Mouse (Mus musculus) brain, embryonic 18.5 days (tissue): ENCODE data around the gene Fkbp11.
"Not testable (repeated sequence)": the region's sequence is repeated elsewhere in the genome, so short reads cannot be mapped to it uniquely, and the experiment has no call there.

ENCODE experiments used
- DNase-seq: peaks from one replicate; pipeline ENCODE4 v3.0.0-alpha.2; 2012; ENCODE audit warnings: low read depth, low spot score

The Fkbp11 gene

GRCm38 (mm10) chr15:98727443-98728321 is at the start of gene Fkbp11:
Gene Fkbp11 (minus strand): TSS chr15:98728198.
- DNase-seq = no peak

- DNase-seq = no peak
Measured at GRCm38 (mm10) chr15:98777762-98778161, 49.8 kb upstream of the Fkbp11 start, which contains the start of gene Wnt10b. Gene Wnt10b (minus strand): TSS chr15:98778150.

GRCm38 (mm10) chr15:98777005-98777616 is 49.1 kb upstream of the Fkbp11 start:
- no peak for DNase-seq

DNA sequence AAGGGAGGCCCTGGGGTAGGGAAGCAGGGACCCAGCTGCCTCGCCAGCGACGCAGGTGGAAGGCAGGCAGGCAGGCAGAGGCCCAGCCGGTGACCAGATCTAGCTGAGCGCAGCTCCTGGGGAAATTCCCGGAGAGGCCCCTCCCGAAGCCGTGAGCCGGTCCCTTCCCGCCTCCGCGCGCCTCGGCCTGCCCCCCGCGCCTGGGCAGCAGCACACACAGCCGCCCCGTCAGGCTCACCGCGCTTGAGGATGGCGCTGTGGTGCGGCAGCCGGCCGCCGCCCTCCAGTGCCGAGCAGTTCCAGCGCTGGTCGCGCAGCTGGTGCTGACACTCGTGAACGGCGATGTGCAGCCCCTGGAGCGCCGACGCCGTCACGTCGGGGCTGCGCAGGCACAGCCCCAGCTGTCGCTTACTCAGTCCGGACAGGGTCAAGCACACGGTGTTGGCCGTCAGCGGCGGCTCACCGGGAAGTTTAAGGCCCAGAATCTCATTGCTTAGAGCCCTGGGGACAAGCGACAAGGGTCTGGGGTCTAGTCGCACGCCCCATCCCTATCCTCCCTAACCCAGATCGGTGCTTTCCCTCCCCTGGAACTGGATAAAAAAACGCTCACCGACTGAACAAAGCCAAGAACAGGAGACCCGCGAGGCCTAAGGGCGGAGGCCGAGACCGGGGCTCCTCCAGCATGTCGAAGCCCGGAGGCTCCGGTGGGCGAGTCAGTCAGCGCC is 48.4 kb upstream of the Fkbp11 start:
- DNase-seq = no peak

DNA sequence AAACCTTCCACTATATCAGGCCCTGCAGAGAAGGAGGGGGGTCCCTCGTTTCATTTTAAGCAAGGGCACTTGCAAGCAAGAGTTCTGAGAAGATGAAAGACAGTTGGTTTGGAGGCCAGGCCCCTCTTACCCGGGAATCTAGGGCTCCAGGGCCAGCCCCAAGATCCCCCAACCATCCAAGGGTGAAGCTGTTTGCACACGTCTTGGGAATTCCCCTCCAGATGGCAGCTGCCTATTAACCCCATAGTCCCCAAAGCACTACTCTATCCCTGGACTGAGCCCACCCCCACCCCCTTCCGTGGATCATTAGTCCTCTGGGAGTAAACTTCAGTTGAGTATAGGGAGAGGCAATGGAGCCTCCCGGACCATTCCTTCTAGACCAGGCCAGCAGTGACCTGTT is 47.5 kb upstream of the Fkbp11 start:
- no peak for DNase-seq

DNA sequence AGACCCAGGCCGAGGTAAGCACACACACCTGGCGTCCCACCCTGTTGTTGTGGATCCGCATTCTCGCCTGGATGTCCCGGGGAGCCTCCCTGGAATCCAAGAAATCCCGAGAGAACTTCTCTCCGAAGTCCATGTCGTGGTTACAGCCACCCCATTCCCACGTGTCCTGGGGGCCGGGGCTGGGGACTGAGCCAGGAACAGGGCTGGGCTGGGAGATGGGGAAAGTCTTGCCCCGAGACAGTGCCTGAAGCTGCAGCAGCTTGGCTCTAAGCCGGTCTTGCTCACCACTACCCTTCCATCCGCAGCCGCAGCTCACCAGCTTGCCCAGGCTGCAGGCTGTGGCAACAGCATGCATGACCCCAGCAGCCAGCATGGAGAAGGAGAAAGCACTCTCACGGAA is 46.1 kb upstream of the Fkbp11 start:
- no peak for DNase-seq

DNA sequence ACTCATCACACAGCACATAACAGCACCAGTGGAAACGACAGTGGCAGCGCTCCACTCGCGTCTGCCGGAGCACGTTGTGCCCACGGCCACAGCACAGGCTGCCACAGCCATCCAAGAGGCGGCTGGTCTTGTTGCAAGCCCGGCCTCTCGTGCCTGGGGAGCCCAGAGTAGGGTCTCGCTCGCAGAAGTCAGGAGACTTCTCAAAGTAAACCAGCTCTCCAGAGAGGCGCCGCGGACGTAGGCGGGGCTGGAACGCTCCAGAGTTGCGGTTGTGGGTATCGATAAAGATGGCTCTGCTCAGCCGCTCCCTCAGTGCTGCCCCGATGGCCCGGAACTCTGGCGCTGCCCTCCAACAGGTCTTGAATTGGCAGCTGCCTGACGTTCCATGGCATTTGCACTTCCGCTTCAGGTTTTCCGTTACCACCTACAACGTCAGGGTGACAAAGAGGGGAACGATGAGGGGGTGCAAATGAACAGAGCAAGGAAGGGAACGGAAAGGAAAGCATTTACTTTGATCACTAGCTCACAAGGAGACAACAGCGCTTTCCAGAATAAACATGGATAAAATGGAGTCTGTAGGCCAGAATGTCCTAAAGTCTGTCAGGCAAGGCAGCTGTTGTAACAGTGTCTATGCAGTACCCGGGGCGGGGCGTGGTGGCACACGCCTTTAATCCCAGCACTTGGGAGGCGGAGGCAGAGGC is 44.7 kb upstream of the Fkbp11 start:
- DNase-seq = no peak

DNA sequence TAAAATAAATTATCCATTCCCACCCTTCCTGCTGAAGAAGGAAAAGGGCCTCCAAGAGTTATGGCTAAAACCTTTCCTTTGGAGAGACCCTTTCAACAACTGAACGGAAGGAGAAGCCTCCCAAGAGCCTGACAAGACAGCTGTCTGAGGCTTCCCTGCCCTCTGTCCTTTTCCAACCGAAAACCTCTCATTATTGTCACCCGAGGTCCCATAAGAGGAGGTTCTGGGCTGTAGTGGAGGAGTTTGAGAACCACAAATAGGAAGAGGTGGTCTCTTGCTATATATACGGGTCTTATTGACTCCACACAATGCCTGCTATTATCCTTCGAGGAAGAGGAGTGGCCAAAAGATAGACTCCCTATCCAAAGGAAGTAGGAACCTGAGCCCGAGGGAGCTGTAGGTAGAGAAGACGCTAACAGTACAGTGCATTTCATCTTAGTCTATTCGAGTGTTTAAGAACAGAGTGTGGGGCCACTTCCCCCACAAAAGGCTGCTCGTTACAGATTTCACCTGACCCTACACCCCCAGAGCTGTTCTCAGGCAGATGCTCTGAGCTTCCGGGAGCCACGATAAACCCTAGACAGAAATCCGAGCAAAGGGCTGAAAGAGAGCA is 43.9 kb upstream of the Fkbp11 start:
- DNase-seq = no peak

- DNase-seq = no peak
Measured at GRCm38 (mm10) chr15:98768259-98768658, 40.3 kb upstream of the Fkbp11 start.

DNA sequence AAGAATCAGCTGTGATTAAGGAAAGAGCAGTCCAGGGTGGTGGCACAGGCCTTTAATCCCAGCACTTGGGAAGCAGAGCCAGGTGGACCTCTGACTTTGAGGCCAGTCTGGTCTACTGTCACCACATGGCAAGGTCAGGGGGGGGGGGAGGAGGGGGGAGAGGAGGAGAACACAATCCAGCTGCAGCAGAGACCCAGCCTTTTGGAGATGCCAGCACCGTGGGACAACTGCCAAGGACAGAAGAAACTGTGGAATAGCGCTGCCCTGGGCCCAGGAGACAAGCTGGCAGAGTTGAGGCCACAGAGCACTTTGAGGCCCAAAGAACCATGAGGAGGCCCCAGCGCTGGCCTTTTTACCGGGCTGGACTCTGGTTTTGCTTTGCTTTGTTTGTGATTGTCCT is 37.9 kb upstream of the Fkbp11 start:
- no peak for DNase-seq

GRCm38 (mm10) chr15:98762670-98763529 is 34.9 kb upstream of the Fkbp11 start, which contains the start of gene Arf3:
Gene Arf3 (minus strand): TSS chr15:98763214.
- DNase-seq = peak; percentile 90

- DNase-seq = peak; percentile 50
Measured at GRCm38 (mm10) chr15:98762201-98762621, 34.2 kb upstream of the Fkbp11 start.

DNA sequence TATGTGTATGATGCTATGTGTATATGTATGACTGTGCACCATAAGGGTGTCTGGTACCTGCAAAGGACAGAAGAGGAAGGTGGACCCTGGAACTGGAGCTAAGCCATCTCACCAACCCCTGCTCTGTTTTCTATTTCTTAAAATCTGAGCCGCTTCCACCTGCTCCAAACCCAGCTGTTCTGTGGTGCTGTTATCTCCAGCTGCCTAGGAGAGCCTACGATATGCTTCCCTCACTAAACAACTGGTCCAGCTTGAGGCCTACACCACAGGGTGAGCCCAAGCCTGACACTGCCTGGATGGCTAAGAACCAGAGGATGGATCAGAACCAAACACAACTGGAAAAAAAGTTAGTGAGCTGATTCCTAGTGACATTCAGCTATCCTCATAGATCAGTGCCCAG is 26.1 kb upstream of the Fkbp11 start:
- no peak for DNase-seq

GRCm38 (mm10) chr15:98753021-98753423 is 25.0 kb upstream of the Fkbp11 start:
- DNase-seq = no peak

GRCm38 (mm10) chr15:98749093-98749492 is 21.1 kb upstream of the Fkbp11 start:
- DNase-seq = no peak

- DNase-seq = no peak
Measured at GRCm38 (mm10) chr15:98747296-98747695, 19.3 kb upstream of the Fkbp11 start.

- no peak for DNase-seq
Measured at GRCm38 (mm10) chr15:98746344-98746965, 18.5 kb upstream of the Fkbp11 start.

DNA sequence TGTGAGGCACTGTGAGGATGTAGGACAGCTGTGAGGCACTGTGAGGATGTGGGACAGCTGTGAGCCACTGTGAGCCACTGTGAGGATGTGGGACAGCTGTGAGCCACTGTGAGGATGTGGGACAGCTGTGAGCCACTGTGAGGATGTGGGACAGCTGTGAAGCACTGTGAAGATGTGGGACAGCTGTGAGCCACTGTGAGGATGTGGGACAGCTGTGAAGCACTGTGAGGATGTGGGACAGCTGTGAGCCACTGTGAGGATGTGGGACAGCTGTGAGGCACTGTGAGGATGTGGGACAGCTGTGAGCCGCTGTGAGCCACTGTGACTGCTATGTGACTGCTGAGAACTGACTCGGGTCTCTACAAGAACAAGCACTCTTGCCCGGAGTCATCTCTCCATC is 15.9 kb upstream of the Fkbp11 start:
- DNase-seq = not testable (repeated sequence)

DNA sequence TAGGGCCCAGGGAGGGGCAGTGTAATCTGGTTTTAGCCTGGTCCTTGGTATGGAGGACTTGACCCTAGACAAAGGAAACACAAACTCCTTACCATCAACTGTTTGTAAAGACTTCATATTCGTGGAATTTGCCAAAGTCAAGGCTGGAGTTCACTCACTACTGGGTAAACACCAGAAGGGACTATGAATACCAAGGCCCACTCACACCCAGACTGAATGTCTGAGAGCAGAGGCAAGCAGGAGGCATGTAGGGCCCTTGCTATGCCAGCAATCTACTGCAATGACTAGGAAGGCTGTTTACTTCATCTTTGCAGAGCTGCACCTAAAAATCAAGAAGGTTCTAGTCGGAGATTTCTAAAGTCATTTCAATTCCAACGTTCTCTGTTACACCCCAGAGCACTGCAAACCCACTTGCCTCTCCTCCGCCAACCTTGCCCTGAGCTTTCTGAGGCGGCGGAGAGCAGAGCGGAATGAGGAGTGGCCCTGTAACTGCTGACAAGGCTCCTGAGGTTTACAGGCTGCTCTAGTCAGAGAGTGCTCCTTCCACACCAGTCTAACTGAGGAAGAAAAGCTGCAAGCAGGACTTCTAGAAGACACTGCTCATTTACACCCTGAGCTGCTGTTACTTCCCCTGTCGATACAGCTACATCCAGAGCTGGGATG is 14.9 kb upstream of the Fkbp11 start:
- no peak for DNase-seq
